Mouse (Mus musculus): ENCODE measurements around the gene Taok2. TPM values are rescaled to one million over a fixed set of nuclear protein-coding genes. Genes with fewer than 3 reads are reported as not detected.
A peak's percentile ranks its signal among the peaks of the same experiment; 100 is the strongest.

Gene Taok2
- polyA plus RNA-seq, 1 experiment from 2014 or later, result 40.1 TPM

DNA sequence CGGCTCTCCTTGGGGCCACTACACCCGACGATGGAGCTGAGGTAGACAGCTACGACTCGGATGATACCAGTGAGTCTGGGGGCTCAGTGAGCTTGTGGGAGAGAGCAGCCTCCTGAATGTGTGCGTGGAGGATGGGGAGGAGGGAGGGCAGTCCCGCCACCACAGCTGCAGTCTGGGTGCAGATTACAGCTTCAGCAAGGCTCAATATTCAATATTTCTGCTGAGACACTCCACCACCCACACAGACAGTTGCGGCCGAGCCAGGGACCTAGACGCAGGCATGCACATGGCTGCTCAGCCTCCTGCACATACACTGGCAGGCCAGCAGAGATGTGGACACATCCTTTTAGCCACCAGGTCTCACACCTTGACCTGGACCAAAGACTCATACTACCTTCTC, 35.7 kb downstream of the Taok2 start:
- H3K4me1 ChIP-seq (ENCODE audit: insufficient read depth), result no peaks in the 10 kb centered on the region
- peak overlapping the region; percentile 96; the same call in 1 of the 2 replicates for H3K4me2 ChIP-seq
- no peak overlapping the region for H3K9ac ChIP-seq
- H3K9me3 ChIP-seq (ENCODE audit: low read depth, low read length), result no peaks in the 10 kb centered on the region
- H3K27ac ChIP-seq (ENCODE audit: low read depth), result no peak overlapping the region
- ATAC-seq (ENCODE audit: insufficient read depth) (no peak), DNase-seq (no peak)
- no peak for TF ChIP-seq CTCF (IDR thresholded peaks at IDR 0.05; ENCODE audit: low read depth)
- peaks cover 23% of the 10 kb centered on the region for H3K36me3 ChIP-seq (ENCODE audit: insufficient read depth)
- 17% methylated on average over 10 of the region's 10 CpGs for WGBS
- 0 out of 2 replicates have a peak overlapping the region, but pooled peaks have one; percentile 52 for H3K4me3 ChIP-seq (ENCODE audit: low read depth, low read length)
- H3K27me3 ChIP-seq (ENCODE audit: insufficient read depth, low read length), result peaks cover 32% of the 10 kb centered on the region

- H3K27ac ChIP-seq (ENCODE audit: low read depth), result no peak overlapping the region
- H3K36me3 ChIP-seq (ENCODE audit: insufficient read depth), result peaks cover 12% of the 10 kb centered on the region
- H3K4me2 ChIP-seq, result peak overlapping the region; percentile 96
- no peaks in the 10 kb centered on the region for H3K4me1 ChIP-seq (ENCODE audit: insufficient read depth)
- peak overlapping the region; percentile 57 for H3K9ac ChIP-seq
- 2% methylated on average over 72 of the region's 74 CpGs for WGBS
- peak; percentile 44 for ATAC-seq (ENCODE audit: insufficient read depth)
- peak overlapping the region; percentile 52 for H3K4me3 ChIP-seq (ENCODE audit: low read depth, low read length)
- H3K9me3 ChIP-seq (ENCODE audit: low read depth, low read length), result no peaks in the 10 kb centered on the region
- DNase-seq, result peak; percentile 50
- peaks cover 32% of the 10 kb centered on the region for H3K27me3 ChIP-seq (ENCODE audit: insufficient read depth, low read length)
- TF ChIP-seq CTCF (IDR thresholded peaks at IDR 0.05; ENCODE audit: low read depth), result no peak
Measured at GRCm38 (mm10) chr7:126847421-126848398, 36.8 kb downstream of the Taok2 start.

DNA sequence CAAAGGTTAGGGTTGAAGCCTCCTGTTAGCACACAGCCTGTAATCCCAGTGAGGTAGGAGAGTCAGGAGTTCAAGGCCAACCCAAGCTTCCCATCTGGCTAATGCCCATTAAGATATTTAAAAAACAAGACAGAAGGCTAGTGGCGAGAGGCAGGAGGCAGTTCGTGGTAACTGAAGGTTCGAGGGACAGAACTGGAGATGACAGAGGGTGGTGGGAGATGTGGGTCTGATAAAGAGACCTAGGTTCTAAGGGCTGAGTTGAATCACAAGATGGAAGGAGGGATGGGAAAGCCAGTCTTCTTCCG, 37.4 kb downstream of the Taok2 start, which contains the start of gene Doc2a:
Doc2a (plus strand) TSS at position 301 of the 305 bp plus-strand sequence.
- DNase-seq (no peak), ATAC-seq (ENCODE audit: insufficient read depth) (peak; percentile 9; the same call in 1 of the 2 replicates)
- peak within 1 kb of the TSS; percentile 52 for H3K4me3 ChIP-seq (ENCODE audit: low read depth, low read length)
- peaks cover 5% of the 10 kb centered on the region for H3K36me3 ChIP-seq (ENCODE audit: insufficient read depth)
- H3K9ac ChIP-seq, result peak within 1 kb of the TSS; percentile 57
- no peaks in the 10 kb centered on the region for H3K9me3 ChIP-seq (ENCODE audit: low read depth, low read length)
- 15% methylated on average over 4 of the region's 4 CpGs for WGBS
- H3K27ac ChIP-seq (ENCODE audit: low read depth), result no peak within 1 kb of the TSS
- peak within 1 kb of the TSS; percentile 96 for H3K4me2 ChIP-seq
- no peaks in the 10 kb centered on the region for H3K4me1 ChIP-seq (ENCODE audit: insufficient read depth)
- TF ChIP-seq CTCF (IDR thresholded peaks at IDR 0.05; ENCODE audit: low read depth), result no peak
- peaks cover 32% of the 10 kb centered on the region for H3K27me3 ChIP-seq (ENCODE audit: insufficient read depth, low read length)

- Histone ChIP-seq H3K4me3 (ENCODE audit: low read depth, low read length) (no peak overlapping the region), H3K4me2 (no peak overlapping the region), H3K4me1 (ENCODE audit: insufficient read depth) (no peaks in the 10 kb centered on the region), H3K27ac (ENCODE audit: low read depth) (no peak overlapping the region), H3K27me3 (ENCODE audit: insufficient read depth, low read length) (peaks cover 32% of the 10 kb centered on the region), H3K9me3 (ENCODE audit: low read depth, low read length) (no peaks in the 10 kb centered on the region), H3K36me3 (ENCODE audit: insufficient read depth) (no peaks in the 10 kb centered on the region), H3K9ac (no peak overlapping the region)
- ATAC-seq (ENCODE audit: insufficient read depth), result no peak
- WGBS, result 90% methylated on average over 2 of the region's 2 CpGs
- no peak for TF ChIP-seq CTCF (IDR thresholded peaks at IDR 0.05; ENCODE audit: low read depth)
- DNase-seq, result no peak
Measured at GRCm38 (mm10) chr7:126845516-126845915, 39.0 kb downstream of the Taok2 start.

DNA sequence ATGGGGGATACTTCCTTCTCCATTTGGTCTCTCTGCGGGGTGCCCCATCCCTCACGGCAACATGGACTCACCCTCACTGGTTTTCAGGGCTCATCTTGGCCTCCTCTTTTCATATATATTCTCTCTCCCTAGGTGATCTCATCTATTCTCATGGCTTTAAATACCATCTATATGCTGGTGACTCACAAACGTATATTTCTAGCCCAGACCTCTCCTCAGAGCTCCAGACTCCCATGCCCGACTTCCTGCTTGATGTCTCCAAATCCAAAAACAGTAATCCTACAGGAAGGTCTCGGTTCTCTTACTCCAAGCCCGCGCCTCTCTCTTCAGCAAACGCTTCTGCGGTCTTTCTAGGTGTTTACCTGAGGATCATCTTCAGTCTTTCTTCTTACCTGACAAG, 41.2 kb downstream of the Taok2 start:
- no peaks in the 10 kb centered on the region for H3K36me3 ChIP-seq (ENCODE audit: insufficient read depth)
- H3K4me2 ChIP-seq, result no peak overlapping the region
- no peaks in the 10 kb centered on the region for H3K4me1 ChIP-seq (ENCODE audit: insufficient read depth)
- no peak overlapping the region for H3K4me3 ChIP-seq (ENCODE audit: low read depth, low read length)
- DNase-seq, result no peak
- H3K9ac ChIP-seq, result no peak overlapping the region
- no peaks in the 10 kb centered on the region for H3K9me3 ChIP-seq (ENCODE audit: low read depth, low read length)
- no peak for TF ChIP-seq CTCF (IDR thresholded peaks at IDR 0.05; ENCODE audit: low read depth)
- no peak overlapping the region for H3K27ac ChIP-seq (ENCODE audit: low read depth)
- 72% methylated on average over 9 of the region's 9 CpGs for WGBS
- H3K27me3 ChIP-seq (ENCODE audit: insufficient read depth, low read length), result peaks cover 15% of the 10 kb centered on the region
- no peak for ATAC-seq (ENCODE audit: insufficient read depth)

- H3K27ac ChIP-seq (ENCODE audit: low read depth), result no peak overlapping the region
- no peak overlapping the region for H3K4me3 ChIP-seq (ENCODE audit: low read depth, low read length)
- no peaks in the 10 kb centered on the region for H3K4me1 ChIP-seq (ENCODE audit: insufficient read depth)
- H3K27me3 ChIP-seq (ENCODE audit: insufficient read depth, low read length), result no peaks in the 10 kb centered on the region
- 91% methylated on average over 1 of the region's 1 CpGs for WGBS
- H3K4me2 ChIP-seq, result no peak overlapping the region
- H3K9me3 ChIP-seq (ENCODE audit: low read depth, low read length), result no peaks in the 10 kb centered on the region
- no peak for TF ChIP-seq CTCF (IDR thresholded peaks at IDR 0.05; ENCODE audit: low read depth)
- ATAC-seq (ENCODE audit: insufficient read depth) (no peak), DNase-seq (no peak)
- no peak overlapping the region for H3K9ac ChIP-seq
- H3K36me3 ChIP-seq (ENCODE audit: insufficient read depth), result no peaks in the 10 kb centered on the region
Measured at GRCm38 (mm10) chr7:126833294-126833693, 51.2 kb downstream of the Taok2 start.

DNA sequence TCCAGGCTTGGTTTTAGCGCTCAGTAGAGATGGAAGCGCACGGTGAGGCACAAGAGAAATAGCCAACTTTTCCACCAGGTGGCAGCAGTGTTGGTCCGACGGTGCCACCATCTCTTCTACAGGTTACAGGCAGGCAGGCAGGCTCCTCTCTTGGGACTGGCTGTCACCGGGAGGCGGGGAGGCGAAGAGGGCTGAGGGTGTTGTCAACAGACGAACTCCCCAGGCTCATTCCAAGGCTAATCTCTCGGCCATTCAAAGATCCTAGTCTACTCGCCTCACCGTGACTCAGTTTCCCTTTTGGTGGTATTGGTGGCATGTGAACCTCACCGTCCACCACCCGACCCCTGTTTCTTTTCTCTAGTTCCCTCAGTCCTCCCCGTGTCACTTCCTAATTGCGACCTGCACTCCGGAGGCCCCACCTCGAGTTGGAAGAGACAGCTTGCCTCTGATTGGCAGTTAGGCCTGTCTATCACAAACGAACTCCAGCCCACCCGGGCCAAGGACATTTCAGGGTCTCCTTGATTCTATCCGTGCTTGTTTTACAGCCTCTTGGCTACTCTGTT, 52.4 kb downstream of the Taok2 start:
- TF ChIP-seq CTCF (IDR thresholded peaks at IDR 0.05; ENCODE audit: low read depth), result peak; percentile 88
- Histone ChIP-seq H3K4me2 (peak overlapping the region; percentile 58), H3K27me3 (ENCODE audit: insufficient read depth, low read length) (no peaks in the 10 kb centered on the region), H3K36me3 (ENCODE audit: insufficient read depth) (no peaks in the 10 kb centered on the region), H3K4me3 (ENCODE audit: low read depth, low read length) (peak overlapping the region; percentile 29), H3K9me3 (ENCODE audit: low read depth, low read length) (no peaks in the 10 kb centered on the region), H3K9ac (no peak overlapping the region), H3K27ac (ENCODE audit: low read depth) (no peak overlapping the region), H3K4me1 (ENCODE audit: insufficient read depth) (no peaks in the 10 kb centered on the region)
- DNase-seq (peak; percentile 90), ATAC-seq (ENCODE audit: insufficient read depth) (peak; percentile 80)
- 2% methylated on average over 21 of the region's 21 CpGs for WGBS

Measured in lung, embryonic 14.5 days (tissue).